Mouse (Mus musculus): ENCODE measurements around the gene Slc1a6. TPM values are rescaled to one million over a fixed set of nuclear protein-coding genes. Genes with fewer than 3 reads are reported as not detected.
"Not testable (repeated sequence)": the region's sequence is repeated elsewhere in the genome, so short reads cannot be mapped to it uniquely, and the experiment has no call there.

Gene Slc1a6
- polyA plus RNA-seq, 1 experiment from 2014 or later: 1.5 TPM

- peak; percentile 64; the same call in 1 of the 2 replicates for ATAC-seq (replicated peaks; ENCODE audit: low FRiP score)
- Histone ChIP-seq H3K4me3 (ENCODE audit: low read depth, low read length) (no peak overlapping the region), H3K9me3 (ENCODE audit: control insufficient read depth, low read length) (no peaks in the 10 kb centered on the region), H3K27ac (ENCODE audit: low read depth, low read length) (no peak overlapping the region), H3K4me1 (replicated peaks; ENCODE audit: control insufficient read depth, insufficient read depth, low read length) (no peaks in the 10 kb centered on the region), H3K27me3 (ENCODE audit: control insufficient read depth, insufficient read depth, low read length) (no peaks in the 10 kb centered on the region), H3K36me3 (ENCODE audit: control insufficient read depth, insufficient read depth, low read length) (no peaks in the 10 kb centered on the region), H3K4me2 (ENCODE audit: low read depth, low read length, severe bottlenecking) (no peak overlapping the region), H3K9ac (ENCODE audit: low read length) (no peak overlapping the region)
- 64% methylated on average over 6 of the region's 6 CpGs for WGBS
- no peak for DNase-seq (ENCODE audit: low spot score)
These were observed 32.2 kb downstream of the Slc1a6 start for GRCm38 (mm10) chr10:78812358-78813060.

GRCm38 (mm10) chr10:78840456-78840855, 60.2 kb downstream of the Slc1a6 start:
- H3K4me2 ChIP-seq (ENCODE audit: low read depth, low read length, severe bottlenecking); H3K9ac ChIP-seq (ENCODE audit: low read length); H3K9me3 ChIP-seq (ENCODE audit: control insufficient read depth, low read length); H3K4me1 ChIP-seq (replicated peaks; ENCODE audit: control insufficient read depth, insufficient read depth, low read length); DNase-seq (ENCODE audit: low spot score); H3K4me3 ChIP-seq (ENCODE audit: low read depth, low read length); ATAC-seq (replicated peaks; ENCODE audit: low FRiP score); H3K27ac ChIP-seq (ENCODE audit: low read depth, low read length); H3K36me3 ChIP-seq (ENCODE audit: control insufficient read depth, insufficient read depth, low read length); H3K27me3 ChIP-seq (ENCODE audit: control insufficient read depth, insufficient read depth, low read length): not testable (repeated sequence)
- 88% methylated on average over 12 of the region's 12 CpGs for WGBS

- ATAC-seq (replicated peaks; ENCODE audit: low FRiP score) (no peak), DNase-seq (ENCODE audit: low spot score) (no peak)
- no peak within 1 kb of the TSS for H3K4me3 ChIP-seq (ENCODE audit: low read depth, low read length)
- no peak within 1 kb of the TSS for H3K4me2 ChIP-seq (ENCODE audit: low read depth, low read length, severe bottlenecking)
- H3K4me1 ChIP-seq (replicated peaks; ENCODE audit: control insufficient read depth, insufficient read depth, low read length): no peaks in the 10 kb centered on the region
- 77% methylated on average over 2 of the region's 2 CpGs for WGBS
- no peak within 1 kb of the TSS for H3K9ac ChIP-seq (ENCODE audit: low read length)
- no peaks in the 10 kb centered on the region; the same call in 1 of the 2 replicates for H3K9me3 ChIP-seq (ENCODE audit: control insufficient read depth, low read length)
- no peaks in the 10 kb centered on the region for H3K36me3 ChIP-seq (ENCODE audit: control insufficient read depth, insufficient read depth, low read length)
- H3K27me3 ChIP-seq (ENCODE audit: control insufficient read depth, insufficient read depth, low read length): no peaks in the 10 kb centered on the region
- no peak within 1 kb of the TSS for H3K27ac ChIP-seq (ENCODE audit: low read depth, low read length)
These were observed 71.8 kb downstream of the Slc1a6 start, which contains the start of gene Olfr1356 for GRCm38 (mm10) chr10:78852066-78852465. Gene Olfr1356, minus strand, starts transcription at chr10:78852166.

Other genes with a start within 250 kb of the Slc1a6 start
- 22.6 and 29.4 TPM in 2 replicates for gene Ilvbl, start 206.2 kb upstream of the Slc1a6 start, polyA plus RNA-seq (2014; fragmentation: Nextera tagmentation; extraction: Ambion mirVana)
- gene Syde1, start 188.5 kb upstream of the Slc1a6 start, polyA plus RNA-seq (2014; fragmentation: Nextera tagmentation; extraction: Ambion mirVana): 13.5 and 14.3 TPM in 2 replicates
- gene Olfr1357, start 162.4 kb upstream of the Slc1a6 start, polyA plus RNA-seq (2014; fragmentation: Nextera tagmentation; extraction: Ambion mirVana): not detected in 2 replicates
- not detected in 2 replicates for gene Casp14, start 62.2 kb upstream of the Slc1a6 start, polyA plus RNA-seq (2014; fragmentation: Nextera tagmentation; extraction: Ambion mirVana)
- gene Ccdc105, start 27.4 kb upstream of the Slc1a6 start, polyA plus RNA-seq (2014; fragmentation: Nextera tagmentation; extraction: Ambion mirVana): 0.15 and 0.20 TPM in 2 replicates
- not detected in 2 replicates for gene Olfr1356, start 71.7 kb downstream of the Slc1a6 start, polyA plus RNA-seq (2014; fragmentation: Nextera tagmentation; extraction: Ambion mirVana)
- not detected in 2 replicates for gene Olfr1355, start 95.0 kb downstream of the Slc1a6 start, polyA plus RNA-seq (2014; fragmentation: Nextera tagmentation; extraction: Ambion mirVana)
- not detected in 2 replicates for gene Olfr1354, start 132.7 kb downstream of the Slc1a6 start, polyA plus RNA-seq (2014; fragmentation: Nextera tagmentation; extraction: Ambion mirVana)
- not detected in 2 replicates for gene Olfr8, start 170.1 kb downstream of the Slc1a6 start, polyA plus RNA-seq (2014; fragmentation: Nextera tagmentation; extraction: Ambion mirVana)
- not detected in 2 replicates for gene Olfr1353, start 182.8 kb downstream of the Slc1a6 start, polyA plus RNA-seq (2014; fragmentation: Nextera tagmentation; extraction: Ambion mirVana)
- gene Olfr1352, start 200.6 kb downstream of the Slc1a6 start, polyA plus RNA-seq (2014; fragmentation: Nextera tagmentation; extraction: Ambion mirVana): not detected in 2 replicates
- not detected in 2 replicates for gene Olfr1351, start 232.0 kb downstream of the Slc1a6 start, polyA plus RNA-seq (2014; fragmentation: Nextera tagmentation; extraction: Ambion mirVana)
- gene Olfr57, start 248.2 kb downstream of the Slc1a6 start, polyA plus RNA-seq (2014; fragmentation: Nextera tagmentation; extraction: Ambion mirVana): not detected in 2 replicates